In the genomic region with DNA sequence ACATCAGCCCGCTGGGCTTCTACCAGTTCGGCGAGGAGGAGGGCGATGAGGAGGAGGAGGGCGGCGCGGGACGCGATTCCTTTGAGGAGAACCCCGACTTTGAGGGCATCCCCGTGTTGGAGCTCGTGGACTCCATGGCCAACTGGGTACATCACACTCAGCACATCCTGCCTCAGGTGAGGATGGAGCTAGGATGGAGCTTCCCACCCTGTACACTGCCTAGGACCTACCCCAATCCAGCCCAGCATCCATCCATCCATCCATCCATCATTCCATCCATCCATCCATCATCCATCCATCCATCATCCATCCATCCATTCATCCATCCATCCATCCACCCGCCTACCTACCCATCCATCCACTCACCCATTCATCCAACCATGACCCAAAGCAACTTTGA, we compare ENCODE assay signal across 13 mouse cellular contexts. TPM values are rescaled to one million over a fixed set of nuclear protein-coding genes. Genes with fewer than 3 reads are reported as not detected.
DNase-seq lines count a peak whose midpoint lies in the region; ATAC-seq and TF ChIP-seq lines count a peak whose summit lies in the region.
"Had no signal": no experiment of that assay in that cellular context is flagged by ENCODE, and none has a peak within 500 bp of the region (broad histone marks: within the 10 kb centered on the region; RNA-seq: fewer than 3 reads in every experiment).

No protein-coding gene starts in this region.

- H3K4me2 ChIP-seq in intestine, embryonic 14.5 days (ENCODE audit: low read length), result peak overlapping the region; percentile 33
- H3K4me2 ChIP-seq in intestine, postnatal 0 days (replicated peaks; ENCODE audit: low read depth), result no peak overlapping the region
- 0 out of 2 replicates have a peak overlapping the region, but pooled peaks have one; percentile 12 for H3K4me2 ChIP-seq in limb, embryonic 11.5 days (ENCODE audit: low read depth, severe bottlenecking)

- DNase-seq in intestine, embryonic 14.5 days (ENCODE audit: low spot score), result no peak
- DNase-seq in ES-E14 (ENCODE audit: low read depth, low spot score), result no peak
- no peak for DNase-seq in limb, embryonic 11.5 days (ENCODE audit: low spot score)
- DNase-seq in right cerebral cortex, postnatal 36 days (ENCODE audit: low spot score in 2 of 2), result no peak
- no peak for DNase-seq in thymus, postnatal 25 days
- DNase-seq in natural killer cell, adult 2 months (ENCODE audit: low spot score in 2 of 2), result no peak
- DNase-seq: embryo, embryonic 11 days; kidney, adult 18-20 months; lung, postnatal 36 days had no signal

- peaks cover 36% of the 10 kb centered on the region for H3K27me3 ChIP-seq in intestine, embryonic 14.5 days (replicated peaks; ENCODE audit: control insufficient read depth, insufficient read depth, low read length)
- H3K27me3 ChIP-seq in intestine, postnatal 0 days (replicated peaks; ENCODE audit: control insufficient read depth, insufficient read depth, low read length), result peaks cover 29% of the 10 kb centered on the region
- H3K27me3 ChIP-seq in E14TG2a.4 (ENCODE audit: insufficient read depth, low read length), result peaks cover 48% of the 10 kb centered on the region
- peaks cover 36% of the 10 kb centered on the region for H3K27me3 ChIP-seq in limb, embryonic 11.5 days (ENCODE audit: control insufficient read depth, insufficient read depth, low read length)

- TF ChIP-seq CTCF in intestine, postnatal 0 days (IDR thresholded peaks at IDR 0.05; ENCODE audit: low read depth), result no peak
- TF ChIP-seq CTCF in E14TG2a.4 (conservative IDR thresholded peaks at IDR 0.05; ENCODE audit: low read length), result no peak

- no peak overlapping the region for H3K9ac ChIP-seq in intestine, embryonic 14.5 days (ENCODE audit: low read length)
- no peak overlapping the region for H3K9ac ChIP-seq in intestine, postnatal 0 days (ENCODE audit: low read depth, low read length)
- 0 out of 2 replicates have a peak overlapping the region, but pooled peaks have one; percentile 2 for H3K9ac ChIP-seq in ES-E14 (ENCODE audit: insufficient read depth, low read depth, low read length, poor library complexity, severe bottlenecking)
- H3K9ac ChIP-seq in limb, embryonic 11.5 days (ENCODE audit: low read length), result no peak overlapping the region

- no peak for ATAC-seq in intestine, embryonic 14.5 days (replicated peaks; ENCODE audit: low FRiP score, low TSS enrichment, low read depth)
- no peak for ATAC-seq in intestine, postnatal 0 days
- no peak for ATAC-seq in limb, embryonic 11.5 days (ENCODE audit: insufficient number of reproducible peaks, low FRiP score, low TSS enrichment, low read depth)

- 0 out of 2 replicates have a peak overlapping the region, but pooled peaks have one; percentile 4 for H3K4me3 ChIP-seq in intestine, embryonic 14.5 days (ENCODE audit: low read depth, low read length)
- H3K4me3 ChIP-seq in intestine, postnatal 0 days (ENCODE audit: low read depth, low read length), result no peak overlapping the region
- peak overlapping the region; percentile 73 for H3K4me3 ChIP-seq in E14TG2a.4 (replicated peaks; ENCODE audit: low read length)
- H3K4me3 ChIP-seq in ES-E14 (ENCODE audit: insufficient read depth in 1 of 2, low read depth in 1 of 2, low read length in 2 of 2, poor library complexity in 1 of 2, severe bottlenecking in 1 of 2), result peak overlapping the region; percentile 41 to 49; a peak in 3 of 4 replicates
- H3K4me3 ChIP-seq in limb, embryonic 11.5 days (ENCODE audit: low read depth, low read length), result peak overlapping the region; percentile 14; the same call in 1 of the 2 replicates

- H3K36me3 ChIP-seq in intestine, embryonic 14.5 days (ENCODE audit: control insufficient read depth, insufficient read depth, low read length), result no peaks in the 10 kb centered on the region
- no peaks in the 10 kb centered on the region for H3K36me3 ChIP-seq in intestine, postnatal 0 days (ENCODE audit: control insufficient read depth, insufficient read depth)
- H3K36me3 ChIP-seq in E14TG2a.4 (ENCODE audit: insufficient read depth, low read length) (no peaks in the 10 kb centered on the region), ES-E14 (ENCODE audit: control insufficient read depth, insufficient read depth, low read length, poor library complexity, severe bottlenecking) (no peaks in the 10 kb centered on the region)
- H3K36me3 ChIP-seq in limb, embryonic 11.5 days (ENCODE audit: control insufficient read depth, insufficient read depth, low read length), result no peaks in the 10 kb centered on the region
- H3K36me3 ChIP-seq: G1E had no signal

- no peaks in the 10 kb centered on the region for H3K4me1 ChIP-seq in intestine, embryonic 14.5 days (replicated peaks; ENCODE audit: control insufficient read depth, insufficient read depth, low read length)
- H3K4me1 ChIP-seq in intestine, postnatal 0 days (replicated peaks; ENCODE audit: control insufficient read depth, insufficient read depth, low read length), result no peaks in the 10 kb centered on the region
- H3K4me1 ChIP-seq in E14TG2a.4 (replicated peaks; ENCODE audit: low read depth, low read length) (peaks cover 26% of the 10 kb centered on the region), ES-E14 (ENCODE audit: control insufficient read depth in 2 of 2, insufficient read depth in 2 of 2, low read length in 2 of 2, poor library complexity in 1 of 2) (peaks cover 0 to 5% of the 10 kb centered on the region in 2 experiments; a peak in 1 of 4 replicates)
- H3K4me1 ChIP-seq in limb, embryonic 11.5 days (ENCODE audit: control insufficient read depth, insufficient read depth, low read length), result no peaks in the 10 kb centered on the region

- in situ Hi-C loops in ES-E14 (cut with MboI; ENCODE audit: low sequenced_read_pairs in 2 of 2, unreplicated experiment in 2 of 2), result no loop called here

- H3K9me3 ChIP-seq in intestine, embryonic 14.5 days (ENCODE audit: control insufficient read depth, low read length), result no peaks in the 10 kb centered on the region
- no peaks in the 10 kb centered on the region for H3K9me3 ChIP-seq in intestine, postnatal 0 days (ENCODE audit: control insufficient read depth)
- H3K9me3 ChIP-seq in E14TG2a.4 (ENCODE audit: low read length) (no peaks in the 10 kb centered on the region), ES-E14 (ENCODE audit: control insufficient read depth, insufficient read depth, low read depth, low read length) (no peaks in the 10 kb centered on the region)
- H3K9me3 ChIP-seq in limb, embryonic 11.5 days (ENCODE audit: control insufficient read depth, low read length), result peaks cover 5% of the 10 kb centered on the region
- H3K9me3 ChIP-seq: G1E had no signal

- 50% methylated on average over 13 of the region's 13 CpGs for WGBS in intestine, embryonic 14.5 days
- WGBS in intestine, postnatal 0 days, result 46% methylated on average over 13 of the region's 13 CpGs
- 48% methylated on average over 13 of the region's 13 CpGs for WGBS in limb, embryonic 11.5 days

- H3K27ac ChIP-seq in intestine, embryonic 14.5 days (ENCODE audit: low read depth), result no peak overlapping the region
- H3K27ac ChIP-seq in intestine, postnatal 0 days (ENCODE audit: low read depth, low read length), result no peak overlapping the region
- no peak overlapping the region for H3K27ac ChIP-seq in ES-E14 (ENCODE audit: insufficient read depth, low read depth, low read length, poor library complexity, severe bottlenecking)
- H3K27ac ChIP-seq in limb, embryonic 11.5 days (replicated peaks; ENCODE audit: low read depth, low read length), result no peak overlapping the region
- H3K27ac ChIP-seq: left cerebral cortex, adult 2 months had no signal

TF ChIP-seq in ES-E14, 5 proteins besides CTCF, POLR2A, EP300 and RAD21:
- no peak for TF ChIP-seq ZC3H11A (IDR thresholded peaks at IDR 0.05; ENCODE audit: borderline replicate concordance, low read depth, low read length)
- no peak for TF ChIP-seq HCFC1 (IDR thresholded peaks at IDR 0.05; ENCODE audit: borderline replicate concordance, insufficient read depth, low read length)
TF ChIP-seq in ES-E14: peak in this region for 0.

RNA-seq across cellular contexts. Expression of a gene that starts 10.1 kb away (rescaled TPM):
- polyA plus RNA-seq in intestine, embryonic 14.5 days (2014; fragmentation: Nextera tagmentation; extraction: Ambion mirVana), result 15.8 and 16.0 TPM in 2 replicates
- 4.7 and 5.4 TPM in 2 replicates for polyA plus RNA-seq in intestine, postnatal 0 days (2015; fragmentation: Nextera tagmentation; extraction: Ambion mirVana)
- total RNA-seq in ES-E14 (2012; rRNA removed), result 41.3 and 45.2 TPM in 2 replicates
- 18.8 and 25.6 TPM in 2 replicates for polyA plus RNA-seq in limb, embryonic 11.5 days (2014; fragmentation: Nextera tagmentation; extraction: Ambion mirVana)

RNA-seq across cellular contexts. Expression of a gene that starts 11.4 kb away (rescaled TPM):
- polyA plus RNA-seq in intestine, embryonic 14.5 days (2014; fragmentation: Nextera tagmentation; extraction: Ambion mirVana), result not detected in 2 replicates
- not detected in 2 replicates for polyA plus RNA-seq in intestine, postnatal 0 days (2015; fragmentation: Nextera tagmentation; extraction: Ambion mirVana)
- 0.94 and 2.3 TPM in 2 replicates for total RNA-seq in ES-E14 (2012; rRNA removed)
- polyA plus RNA-seq in limb, embryonic 11.5 days (2014; fragmentation: Nextera tagmentation; extraction: Ambion mirVana), result not detected in 2 replicates

RNA-seq across cellular contexts. Expression of a gene that starts 17.8 kb away (rescaled TPM):
- 57.4 and 60.0 TPM in 2 replicates for polyA plus RNA-seq in intestine, embryonic 14.5 days (2014; fragmentation: Nextera tagmentation; extraction: Ambion mirVana)
- 50.8 and 60.4 TPM in 2 replicates for polyA plus RNA-seq in intestine, postnatal 0 days (2015; fragmentation: Nextera tagmentation; extraction: Ambion mirVana)
- 32.6 and 34.1 TPM in 2 replicates for total RNA-seq in ES-E14 (2012; rRNA removed)
- polyA plus RNA-seq in limb, embryonic 11.5 days (2014; fragmentation: Nextera tagmentation; extraction: Ambion mirVana), result 8.6 and 9.2 TPM in 2 replicates

RNA-seq across cellular contexts. Expression of a gene that starts 28.5 kb away (rescaled TPM):
- 15.7 and 15.8 TPM in 2 replicates for polyA plus RNA-seq in intestine, embryonic 14.5 days (2014; fragmentation: Nextera tagmentation; extraction: Ambion mirVana)
- polyA plus RNA-seq in intestine, postnatal 0 days (2015; fragmentation: Nextera tagmentation; extraction: Ambion mirVana), result 4.6 and 5.1 TPM in 2 replicates
- total RNA-seq in ES-E14 (2012; rRNA removed), result 2.9 and 3.0 TPM in 2 replicates
- polyA plus RNA-seq in limb, embryonic 11.5 days (2014; fragmentation: Nextera tagmentation; extraction: Ambion mirVana), result 8.7 and 8.9 TPM in 2 replicates

RNA-seq across cellular contexts. Expression of a gene that starts 41.7 kb away (rescaled TPM):
- 23.9 and 26.1 TPM in 2 replicates for polyA plus RNA-seq in intestine, embryonic 14.5 days (2014; fragmentation: Nextera tagmentation; extraction: Ambion mirVana)
- 8.9 and 9.1 TPM in 2 replicates for polyA plus RNA-seq in intestine, postnatal 0 days (2015; fragmentation: Nextera tagmentation; extraction: Ambion mirVana)
- 91.5 and 105 TPM in 2 replicates for total RNA-seq in ES-E14 (2012; rRNA removed)
- polyA plus RNA-seq in limb, embryonic 11.5 days (2014; fragmentation: Nextera tagmentation; extraction: Ambion mirVana), result 36.0 and 37.6 TPM in 2 replicates
